Mouse (Mus musculus) cerebellum, adult 18-20 months (tissue): ENCODE measurements around the gene Fam50b.

Source experiments
- DNase-seq, 2 experiments: peaks; one replicate each; pipeline ENCODE4 v3.0.0; 2021

The Fam50b gene

DNA sequence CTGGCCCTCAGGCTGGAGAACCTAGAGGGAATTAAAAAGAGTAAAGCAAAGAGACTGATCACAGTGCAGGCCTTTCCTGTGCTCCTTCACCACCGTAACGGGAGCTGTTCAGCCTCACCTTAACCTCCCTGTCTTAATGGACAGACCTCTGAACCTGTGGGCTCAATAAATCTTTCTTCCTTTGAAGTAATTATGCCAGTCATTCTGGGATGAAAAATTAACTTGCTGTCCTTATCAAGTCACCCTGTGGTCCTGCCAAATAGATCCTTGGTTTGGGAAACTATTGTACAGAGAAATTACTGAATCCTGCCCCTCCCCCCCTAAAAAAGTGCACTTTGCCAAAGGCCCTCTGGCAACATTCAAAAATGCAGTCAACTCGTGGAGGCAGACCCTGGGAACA lies 4.4 kb downstream of the Fam50b start:
- DNase-seq = no peak

DNA sequence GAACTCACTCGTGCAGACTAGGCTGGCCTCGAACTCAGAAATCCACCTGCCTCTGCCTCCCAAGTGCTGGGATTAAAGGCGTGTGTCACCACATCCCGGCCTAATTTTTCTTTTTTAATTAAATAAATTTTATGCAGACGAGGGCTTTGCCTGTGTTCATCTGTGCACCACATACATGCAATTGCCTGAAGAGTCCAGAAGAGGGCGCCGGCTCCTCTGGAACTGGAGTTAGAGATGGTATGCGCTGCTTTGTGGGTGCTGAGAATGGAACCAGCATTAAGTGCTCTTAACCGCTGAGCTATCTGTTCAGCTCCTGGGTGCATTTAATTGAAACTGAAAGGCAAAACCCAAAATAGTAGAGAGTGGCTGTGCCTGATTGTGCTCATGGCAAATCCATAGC lies 6.6 kb downstream of the Fam50b start:
- DNase-seq = no peak

DNA sequence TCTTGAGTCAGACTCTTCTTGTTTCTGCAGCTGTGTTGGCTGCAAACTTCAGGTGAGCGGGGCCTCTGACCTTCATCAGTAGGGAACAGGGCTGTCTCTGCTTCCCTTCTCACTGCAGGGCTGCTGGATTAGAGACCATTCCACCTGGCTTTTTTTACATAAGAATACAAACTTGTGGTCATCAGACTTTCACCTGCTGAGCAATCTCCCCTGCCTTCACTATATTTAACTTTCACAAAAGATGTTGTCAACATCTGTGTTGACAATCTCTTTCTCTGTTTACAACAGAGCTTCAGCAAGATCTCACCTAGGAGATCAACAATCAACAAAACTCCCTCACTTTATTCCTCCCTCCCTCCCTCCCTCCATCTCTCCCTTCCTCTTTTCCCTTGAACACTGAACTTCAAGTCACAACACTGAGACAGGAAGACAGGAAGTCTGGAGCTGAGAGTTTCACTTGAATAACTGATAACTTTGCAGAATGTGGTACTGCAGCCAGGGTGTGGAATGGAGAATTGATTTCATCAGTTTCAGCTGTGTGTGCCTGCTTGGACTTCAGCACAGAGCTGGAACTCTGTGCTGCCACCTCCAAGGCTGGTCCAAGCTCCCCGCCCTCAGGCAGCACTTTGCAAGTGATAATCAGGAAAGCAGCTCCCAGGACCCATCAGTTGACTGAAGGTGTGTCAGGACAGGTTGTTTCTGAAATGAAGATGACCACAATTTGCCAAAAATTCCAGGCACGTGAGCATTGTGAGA lies 7.3 kb downstream of the Fam50b start:
- no peak for DNase-seq

DNA sequence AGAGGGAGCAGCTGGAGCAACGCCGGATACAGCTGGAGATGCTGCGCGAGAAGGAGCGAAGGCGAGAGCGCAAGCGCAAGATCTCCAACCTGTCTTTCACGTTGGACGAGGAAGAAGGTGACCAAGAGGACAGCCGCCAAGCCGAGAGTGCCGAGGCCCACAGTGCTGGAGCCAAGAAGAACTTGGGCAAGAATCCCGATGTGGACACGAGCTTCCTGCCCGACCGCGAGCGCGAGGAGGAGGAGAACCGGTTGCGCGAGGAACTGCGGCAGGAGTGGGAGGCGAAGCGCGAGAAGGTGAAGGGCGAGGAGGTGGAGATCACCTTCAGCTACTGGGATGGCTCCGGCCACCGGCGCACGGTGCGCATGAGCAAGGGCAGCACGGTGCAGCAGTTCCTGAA lies 12.2 kb downstream of the Fam50b start:
- no peak for DNase-seq

DNA sequence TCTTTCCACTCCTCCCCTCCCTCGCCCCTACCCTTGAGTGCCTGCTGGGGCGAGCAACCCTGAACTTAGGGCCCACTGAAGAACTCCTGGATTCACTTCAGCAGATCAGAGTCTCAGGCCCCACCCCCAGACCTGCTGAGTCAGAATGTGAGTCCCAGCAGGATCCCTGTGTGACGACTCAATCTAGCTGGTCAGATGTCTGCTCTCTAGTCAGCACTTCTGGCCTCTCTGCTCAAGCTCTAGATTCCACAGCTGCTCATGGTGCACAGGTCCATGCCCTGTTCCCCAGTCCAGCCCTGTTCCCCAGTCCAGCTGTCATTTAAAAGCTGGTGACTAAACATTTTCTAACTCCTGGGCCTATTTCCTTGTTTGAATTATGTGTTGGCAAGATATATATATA lies 13.9 kb downstream of the Fam50b start:
- DNase-seq = no peak

DNA sequence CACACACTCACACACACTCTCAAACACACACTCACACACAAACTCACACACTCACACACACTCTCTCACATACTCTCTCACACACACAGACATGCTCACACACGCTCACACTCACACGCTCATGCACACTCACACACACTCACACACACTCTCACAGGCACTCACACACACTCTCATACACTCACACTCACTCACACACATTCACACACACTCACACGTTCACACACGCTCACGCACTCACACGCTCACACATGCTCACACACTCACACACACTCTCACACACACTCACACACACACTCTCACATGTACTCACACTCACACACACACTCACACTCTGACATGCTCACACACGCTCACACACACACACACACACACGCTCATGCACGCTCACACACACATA lies 24.6 kb downstream of the Fam50b start:
- no peak for DNase-seq

DNA sequence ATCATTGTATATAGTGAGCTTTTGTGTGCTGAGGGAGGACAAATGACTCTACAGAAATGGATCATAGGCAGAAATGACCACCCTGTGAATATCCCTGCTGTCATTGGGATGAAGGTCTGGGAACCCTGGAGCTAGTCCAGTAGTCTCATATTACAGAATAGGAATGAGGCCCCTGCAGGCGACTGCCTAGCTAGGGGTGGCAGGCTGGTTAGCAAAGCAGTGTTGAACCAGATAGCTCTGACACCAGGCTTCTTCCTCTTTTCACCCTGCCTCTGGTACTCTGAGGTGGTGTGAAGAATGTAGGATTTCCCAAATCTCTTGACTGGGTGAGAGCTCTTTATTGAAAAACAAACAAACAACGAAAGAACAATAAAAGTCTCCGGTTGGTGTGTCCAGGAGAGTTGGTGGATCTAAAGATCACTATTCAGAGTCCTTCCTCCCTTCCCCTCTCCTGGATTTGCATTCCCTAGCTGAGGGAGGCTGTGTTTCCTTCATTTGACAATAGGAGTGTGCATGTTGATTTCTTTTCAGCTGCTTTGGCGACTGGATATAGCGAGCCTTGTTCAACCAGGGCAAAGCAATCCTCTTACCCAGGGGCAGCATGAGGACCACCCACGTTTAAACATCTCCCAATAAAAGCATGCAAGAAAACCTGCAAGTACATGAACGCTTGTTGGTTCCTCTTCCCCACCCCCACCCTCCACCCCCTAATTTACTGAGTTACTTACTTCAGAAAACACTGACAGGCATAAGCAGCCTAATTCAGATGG lies 26.1 kb downstream of the Fam50b start:
- no peak for DNase-seq

DNA sequence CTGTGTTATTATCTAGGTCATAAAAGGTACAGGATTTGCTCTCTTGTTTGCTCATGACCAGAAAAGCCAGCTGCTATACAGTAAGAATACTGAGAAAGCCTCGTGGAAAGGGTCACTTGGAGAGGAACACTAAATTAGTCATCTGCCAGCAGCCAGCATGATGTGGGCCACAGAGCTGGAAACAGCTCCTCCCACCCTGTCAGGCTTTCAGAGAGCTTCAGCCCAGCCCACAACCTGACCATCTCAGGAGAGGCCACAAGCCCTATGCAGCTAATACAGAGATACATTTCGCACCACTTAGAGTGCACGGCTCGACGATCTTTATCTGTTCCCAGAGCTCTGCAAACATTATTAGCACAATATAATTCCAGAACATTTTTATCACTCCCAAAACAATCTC lies 27.5 kb downstream of the Fam50b start:
- no peak for DNase-seq

DNA sequence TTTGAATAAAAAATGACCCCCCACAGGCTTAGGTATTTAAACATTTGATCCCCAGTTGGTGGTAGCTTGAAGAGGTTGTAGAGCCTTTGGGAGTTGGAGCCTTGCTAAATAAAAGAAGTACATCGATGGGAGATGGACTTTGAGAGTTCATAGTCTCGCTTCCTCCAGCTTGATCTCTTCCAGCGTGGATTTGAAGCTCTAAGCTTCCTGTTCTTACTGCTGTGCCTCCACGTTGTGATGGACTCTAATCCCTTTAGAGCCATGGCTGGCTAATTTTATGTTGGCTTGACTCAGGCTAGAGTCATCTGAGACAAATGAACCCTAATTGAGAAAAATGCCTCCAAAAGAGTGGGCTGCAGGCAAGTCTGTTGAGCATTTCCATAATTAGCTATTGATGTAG lies 28.2 kb downstream of the Fam50b start:
- no peak for DNase-seq

DNA sequence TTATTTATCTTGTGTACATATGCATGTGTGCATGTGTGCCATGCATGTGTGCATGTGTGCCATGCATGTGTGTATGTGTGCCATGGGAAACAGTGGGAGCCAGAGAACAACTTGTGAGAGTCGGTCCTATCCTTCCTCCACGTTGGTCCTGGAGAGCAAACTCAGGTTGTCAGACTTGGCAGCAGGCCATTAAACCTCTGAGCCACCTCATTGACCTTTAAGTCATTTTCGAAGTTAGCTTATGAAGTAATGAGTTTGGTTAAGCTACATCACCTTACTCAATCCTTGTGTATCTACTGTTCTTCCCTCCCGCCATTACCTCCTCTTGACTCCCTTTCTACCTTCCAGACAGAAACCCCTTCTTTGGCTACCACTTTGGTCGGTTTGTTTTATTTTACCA lies 30.6 kb downstream of the Fam50b start:
- DNase-seq = no peak

DNA sequence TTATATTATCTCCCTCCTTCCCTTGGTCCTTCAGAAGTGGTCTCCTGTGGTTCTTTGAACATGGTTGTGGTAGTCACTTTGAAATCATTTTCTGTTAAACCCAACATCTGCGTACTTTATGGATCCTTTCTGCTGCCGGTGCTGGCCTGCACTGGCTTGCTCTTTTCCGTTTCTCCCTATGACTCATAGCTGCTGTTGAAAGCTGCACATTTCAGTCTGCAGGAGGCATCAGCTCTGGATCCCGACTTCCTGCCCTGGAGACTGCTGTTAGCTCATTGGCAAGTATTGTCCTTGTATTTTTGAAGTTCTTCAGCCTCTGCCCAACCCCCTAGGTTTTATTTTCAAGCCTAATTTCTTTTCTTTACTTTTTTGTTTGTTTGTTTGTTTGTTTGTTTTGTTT lies 31.9 kb downstream of the Fam50b start:
- no peak for DNase-seq

DNA sequence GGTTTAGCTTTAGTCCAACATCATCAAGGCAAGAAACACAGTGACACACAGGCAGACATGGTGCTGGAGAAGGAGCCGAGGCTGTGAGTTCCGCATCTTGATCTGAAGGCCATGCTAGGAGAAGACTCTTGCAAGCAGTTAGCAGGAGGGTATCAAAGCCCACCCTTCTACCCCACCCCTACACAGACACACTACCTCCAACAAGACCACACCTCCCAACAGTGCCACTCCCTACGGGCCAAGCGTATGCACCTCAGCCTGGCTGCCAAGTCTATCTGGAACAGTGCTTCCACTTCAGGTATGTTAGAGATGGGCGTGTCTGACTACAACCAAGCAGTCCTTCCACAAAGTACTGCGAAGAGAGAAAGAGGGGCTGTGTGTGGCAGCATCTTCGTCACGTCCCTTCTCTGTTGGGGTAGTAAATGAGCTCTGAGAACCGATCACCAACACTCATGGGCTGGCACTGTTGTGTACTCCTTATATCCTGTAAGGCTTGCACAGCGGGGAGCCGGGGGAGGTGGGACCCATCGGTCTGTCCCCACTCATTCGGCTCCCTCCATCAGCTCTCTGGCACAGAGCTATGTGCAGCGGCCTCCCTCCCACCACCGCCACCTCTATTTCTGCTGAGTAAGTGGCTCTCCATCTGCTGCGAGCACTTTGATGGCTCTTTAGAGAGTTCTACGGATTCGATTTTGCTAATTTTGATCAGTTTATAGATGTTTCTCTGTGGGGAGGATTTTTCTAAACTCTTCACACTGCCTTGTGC lies 33.1 kb downstream of the Fam50b start:
- no peak for DNase-seq

DNA sequence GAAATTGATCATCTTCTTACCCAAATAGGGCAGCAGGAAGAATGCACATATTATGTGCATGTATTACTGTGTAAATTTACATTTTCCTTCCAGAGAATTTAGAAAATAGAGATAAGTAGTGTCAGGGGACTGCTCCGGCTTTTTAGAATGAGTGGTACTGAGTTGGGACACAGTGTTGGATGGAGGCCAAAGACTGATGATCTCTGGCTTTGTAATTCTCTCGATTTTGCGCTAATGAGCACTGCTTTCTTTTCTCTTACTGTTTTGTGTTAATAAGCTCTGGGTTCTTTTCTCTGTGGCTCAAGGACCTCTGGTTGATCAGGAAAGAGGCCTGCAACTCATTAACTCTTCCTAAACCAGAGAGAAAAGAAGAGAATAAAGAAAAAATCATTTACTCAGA lies 42.1 kb downstream of the Fam50b start:
- DNase-seq = no peak

DNA sequence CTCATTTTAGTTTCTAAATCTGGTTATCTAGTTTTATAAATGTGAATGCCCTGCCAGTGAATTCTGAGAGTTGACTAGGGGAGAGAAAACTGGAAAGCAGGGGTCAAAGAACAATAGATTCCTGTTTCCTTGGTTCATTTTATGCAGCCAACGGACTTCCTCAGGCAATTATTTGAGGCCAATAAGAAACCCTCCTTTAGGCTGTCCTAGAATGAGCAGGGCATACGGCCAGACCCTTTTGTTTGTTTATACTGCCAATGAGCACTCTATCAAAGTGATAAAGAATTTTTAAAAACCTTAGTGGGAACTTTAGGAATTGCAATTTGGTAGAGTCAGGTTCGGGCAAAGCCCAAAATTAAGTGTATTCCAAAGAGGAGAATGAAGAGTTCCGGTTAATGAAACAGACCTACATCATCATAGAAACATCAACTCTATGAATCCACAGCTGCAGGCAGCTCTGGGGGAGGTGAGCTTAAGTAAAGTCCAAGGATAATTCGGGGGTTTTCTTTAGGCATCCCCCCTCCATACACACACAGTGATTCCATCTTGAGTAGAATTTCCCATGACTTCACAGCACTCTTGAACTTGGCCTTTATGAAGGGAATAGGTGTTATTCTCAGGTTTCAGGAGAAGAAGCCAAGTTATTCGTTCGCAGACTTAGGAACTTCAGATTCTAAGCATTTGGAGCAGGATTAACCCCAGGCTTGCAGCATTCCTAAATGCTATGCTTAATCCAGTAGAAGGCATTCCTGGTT lies 46.4 kb downstream of the Fam50b start:
- no peak for DNase-seq

DNA sequence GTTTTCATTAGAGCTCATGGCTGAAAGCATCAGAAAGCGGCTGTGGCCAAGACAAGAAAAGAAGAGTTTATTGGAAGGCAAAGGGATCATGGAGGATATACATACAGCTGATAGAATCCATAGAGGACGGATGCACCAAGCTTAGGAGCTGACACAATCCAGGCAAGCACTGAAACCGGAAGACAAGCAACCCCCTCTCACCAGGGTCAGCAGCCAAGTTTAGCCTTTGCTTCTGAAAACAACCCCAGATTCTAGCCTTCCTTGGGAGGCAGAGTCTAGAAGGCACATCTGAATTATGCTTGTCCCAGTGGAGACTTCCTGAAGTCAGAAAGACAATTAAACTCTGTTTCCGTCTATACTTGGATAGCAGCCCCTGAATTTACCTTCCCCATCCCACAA lies 47.0 kb downstream of the Fam50b start:
- DNase-seq = no peak

DNA sequence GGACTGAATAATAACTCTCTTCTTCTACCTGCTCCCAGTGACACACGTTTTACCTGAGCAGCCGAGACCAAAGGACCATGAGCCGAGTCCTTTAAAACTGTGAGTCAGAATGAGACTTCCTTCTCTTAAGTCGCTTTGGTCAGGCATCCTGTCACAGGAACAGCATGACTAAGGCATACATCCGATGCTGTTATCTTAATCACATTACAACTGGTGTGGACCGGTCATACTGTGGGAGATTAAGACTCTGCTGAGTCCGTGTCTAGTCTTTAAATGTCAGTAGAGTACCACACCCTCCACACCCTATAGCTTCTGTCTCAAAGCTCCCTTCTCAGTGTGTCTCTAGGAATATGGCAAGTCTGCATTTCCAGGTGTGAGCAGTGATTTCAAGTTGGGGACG lies 50.2 kb downstream of the Fam50b start:
- no peak for DNase-seq

DNA sequence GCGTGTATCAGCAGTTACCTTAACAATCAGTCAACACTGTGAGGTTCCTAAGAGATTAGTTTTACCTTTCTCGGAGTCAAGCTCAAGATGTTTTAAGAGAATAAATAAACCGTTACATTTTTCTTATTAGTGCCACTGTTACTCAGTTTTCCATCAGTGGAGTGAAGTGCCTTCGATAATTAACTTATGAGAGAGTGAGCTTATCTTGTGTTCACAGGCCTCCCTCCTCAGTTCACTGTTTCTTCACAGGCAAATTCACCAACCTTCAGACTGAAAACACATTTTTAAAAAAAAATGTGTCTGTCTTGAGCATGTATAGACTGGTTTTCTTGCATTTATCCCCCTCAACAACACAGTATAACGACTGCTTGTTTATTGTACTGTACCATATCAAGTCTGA lies 52.0 kb downstream of the Fam50b start:
- DNase-seq = no peak

DNA sequence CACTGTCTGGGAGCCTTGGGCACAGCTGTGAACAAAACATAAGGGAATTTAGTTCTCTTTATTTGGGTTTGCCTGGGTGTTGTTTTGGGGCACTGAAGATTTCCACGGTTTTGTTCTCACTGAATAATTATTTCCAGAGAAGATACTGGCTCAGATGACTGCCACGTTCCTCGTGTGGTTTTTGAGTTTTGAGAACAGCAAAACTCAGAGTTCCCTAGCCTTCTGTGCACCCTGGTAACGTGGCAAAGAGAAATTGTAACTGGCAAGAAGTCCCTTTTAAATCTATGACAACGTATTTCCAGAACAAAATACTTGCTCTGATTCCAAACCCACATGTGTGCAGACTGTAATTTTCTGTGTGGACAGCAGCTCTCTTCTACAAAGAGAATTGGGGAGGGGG lies 52.9 kb downstream of the Fam50b start:
- DNase-seq = no peak

DNA sequence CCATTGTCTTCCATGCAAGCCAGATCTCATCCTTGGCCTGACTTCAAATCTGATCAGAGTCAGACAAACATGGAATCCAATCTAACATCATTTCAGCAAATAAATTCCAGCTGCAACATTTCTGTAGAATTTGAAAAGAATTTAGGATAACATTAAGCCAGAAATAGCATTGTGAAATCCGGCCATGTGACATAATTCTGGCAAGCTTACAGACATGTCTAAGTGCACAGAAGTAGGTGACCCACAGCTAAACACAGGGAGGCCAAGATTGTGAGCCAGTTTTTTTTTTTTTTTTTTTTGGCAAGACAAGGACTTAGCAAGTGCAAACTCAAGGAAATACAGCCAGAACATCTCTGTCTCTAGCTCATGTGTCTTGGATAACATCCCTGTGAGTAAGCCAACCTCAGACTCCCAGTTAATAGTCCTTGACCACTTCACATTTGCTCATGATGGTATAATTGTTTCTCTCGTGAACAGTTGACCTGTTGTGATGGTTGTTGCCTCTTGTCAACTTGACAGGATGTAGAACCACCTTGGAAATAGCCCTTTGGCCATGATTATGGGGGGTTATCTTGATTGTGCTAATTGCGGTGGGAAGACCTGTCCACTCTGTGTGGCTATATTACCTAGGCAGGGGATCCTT lies 54.6 kb downstream of the Fam50b start:
- DNase-seq = no peak

DNA sequence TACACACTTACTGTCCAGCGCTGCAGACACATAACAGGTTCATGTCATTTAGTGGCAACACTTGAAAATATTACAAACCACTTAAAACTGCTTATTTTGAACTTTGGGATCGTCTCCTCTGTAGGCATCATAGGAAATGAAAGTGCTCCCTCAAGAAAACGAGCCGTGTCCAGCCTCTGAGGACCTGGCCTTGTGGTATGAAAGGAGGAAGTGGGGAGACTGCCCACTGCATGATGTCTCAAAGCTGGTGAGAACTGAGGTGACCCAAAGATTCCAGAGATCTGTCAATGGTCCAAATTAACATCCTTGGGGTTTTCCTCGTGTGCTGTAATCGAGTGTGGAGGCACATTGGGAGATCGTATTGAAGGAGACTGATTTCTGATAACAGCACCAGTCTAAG lies 58.4 kb downstream of the Fam50b start:
- DNase-seq = no peak

DNA sequence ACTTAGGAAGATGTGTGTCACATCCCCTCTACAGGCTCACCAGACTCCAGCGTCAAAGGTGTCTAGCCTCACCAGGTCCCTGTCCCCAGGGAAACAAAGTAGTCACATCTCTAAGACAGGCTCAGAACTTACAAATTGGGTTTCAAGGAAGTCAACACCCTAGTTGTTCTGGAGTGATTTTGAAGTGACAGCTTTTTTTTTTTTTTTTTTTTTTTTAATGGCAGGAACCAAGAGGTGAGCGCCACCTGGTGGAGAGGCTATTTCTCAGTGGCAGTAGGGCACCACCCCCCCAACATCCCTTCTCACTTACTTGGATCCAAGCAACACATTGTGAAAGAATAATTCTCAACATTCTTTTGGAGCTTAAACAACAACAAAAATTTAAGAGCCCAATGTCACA lies 59.2 kb downstream of the Fam50b start:
- peak; percentile 24 to 44 for DNase-seq

DNA sequence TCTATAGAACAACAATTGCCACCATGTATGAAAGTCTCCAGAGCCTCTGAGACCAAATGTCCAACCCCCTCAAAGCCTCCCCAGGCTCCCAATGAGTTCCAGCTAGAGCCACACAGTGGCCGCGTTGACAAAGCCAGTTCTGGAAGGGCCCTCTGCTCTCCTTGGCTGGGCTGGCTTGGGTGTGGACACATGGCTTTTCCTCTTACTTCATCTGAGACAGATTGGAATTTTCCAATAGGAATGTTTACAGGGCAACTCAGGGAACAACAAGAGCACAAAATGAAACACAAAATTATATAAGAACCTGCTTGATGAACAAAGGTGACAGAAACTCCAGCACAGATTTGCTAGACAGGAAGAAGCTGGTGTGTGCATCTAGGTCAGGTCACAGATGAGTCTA lies 59.8 kb downstream of the Fam50b start:
- DNase-seq = no peak
